Mouse (Mus musculus) brown adipose tissue, adult 24 weeks (tissue): ENCODE measurements around the gene Ube3b. TPM values are rescaled to one million over a fixed set of nuclear protein-coding genes. Genes with fewer than 3 reads are reported as not detected.
A peak's percentile ranks its signal among the peaks of the same experiment; 100 is the strongest.

Experiments
- H3K27ac ChIP-seq: fragments of 200-500 bp; replicated peaks from 2 replicates; pipeline ENCODE4 v1.5.1; 2012; ENCODE audit warnings: low read depth, mild to moderate bottlenecking, low read length
- H3K4me1 ChIP-seq: fragments of 200-500 bp; 2 replicates; pipeline ENCODE4 v1.6.1; 2012; ENCODE audit warnings: low read length, mixed read lengths; ENCODE audit not compliant: control insufficient read depth, insufficient read depth, insufficient read length
- H3K4me3 ChIP-seq: fragments of 200-500 bp; 2 replicates; pipeline ENCODE4 v1.5.1; 2012; ENCODE audit warnings: low read depth, mild to moderate bottlenecking, low read length, moderate library complexity; ENCODE audit not compliant: insufficient read depth
- polyA plus RNA-seq: library from polyadenylated mRNA; stranded (reverse); fragments of >200 nt; gene quantifications from 2 replicates; pipeline ENCODE4 v1.2.4, GENCODE M21; 2012; ENCODE audit not compliant: missing spikeins, insufficient read depth, insufficient read length

Ube3b gene
- polyA plus RNA-seq, 1 experiment: 51.4 TPM

DNA sequence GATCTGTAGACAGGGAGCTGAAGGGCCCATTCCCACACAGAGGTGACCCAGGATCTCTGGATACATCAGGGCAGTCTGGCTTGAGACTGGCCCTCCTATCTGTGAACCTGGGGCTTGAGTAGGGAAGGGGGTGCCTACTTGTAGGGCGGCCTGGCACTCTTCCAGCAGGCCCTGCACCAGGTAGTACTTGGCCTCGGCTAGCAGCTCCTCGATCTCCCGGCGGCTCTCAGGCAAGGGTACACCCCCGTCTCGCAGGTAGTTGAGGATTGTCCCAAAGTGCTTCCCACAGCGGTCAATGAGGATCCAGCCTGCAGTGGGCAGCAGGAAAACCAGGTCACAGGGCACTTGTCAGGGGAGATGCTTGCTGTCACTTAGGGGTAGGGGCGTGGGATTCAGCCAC lies 10.5 kb upstream of the Ube3b start:
- Histone ChIP-seq H3K27ac (peak overlapping the region; percentile 87), H3K4me1 (peaks cover 50% of the 10 kb centered on the region), H3K4me3 (peak overlapping the region; percentile 6; the same call in 1 of the 2 replicates)

DNA sequence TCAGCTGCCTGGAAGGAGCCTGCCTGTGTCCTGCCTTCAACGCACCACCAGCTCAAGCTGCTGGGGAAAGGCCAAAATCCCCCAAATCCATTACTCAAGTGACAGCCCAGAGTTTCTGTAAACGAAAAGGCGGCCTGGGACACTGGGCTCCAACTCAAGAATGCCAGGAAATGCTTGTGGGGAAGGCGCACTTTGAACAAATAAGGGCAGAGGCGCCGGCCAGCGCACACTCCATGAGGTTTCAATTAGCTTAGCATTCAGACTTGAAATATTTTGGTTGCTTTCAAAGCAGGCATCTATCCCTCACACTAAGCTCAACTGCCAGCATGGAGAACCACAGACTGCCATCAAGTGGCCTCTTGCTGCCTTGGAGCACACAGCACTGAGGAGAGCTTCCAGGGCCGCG lies 10.0 kb upstream of the Ube3b start:
- peaks cover 51% of the 10 kb centered on the region for H3K4me1 ChIP-seq
- H3K4me3 ChIP-seq: peak overlapping the region; percentile 6; the same call in 1 of the 2 replicates
- peak overlapping the region; percentile 87 for H3K27ac ChIP-seq

- peak overlapping the region; percentile 2; the same call in 1 of the 2 replicates for H3K4me3 ChIP-seq
- peaks cover 54% of the 10 kb centered on the region for H3K4me1 ChIP-seq
- peak overlapping the region; percentile 84 for H3K27ac ChIP-seq
These were observed 9.1 kb upstream of the Ube3b start for GRCm38 (mm10) chr5:114371331-114371730.

GRCm38 (mm10) chr5:114371731-114372473 lies 8.5 kb upstream of the Ube3b start:
- Histone ChIP-seq H3K4me1 (peaks cover 54% of the 10 kb centered on the region), H3K27ac (peak overlapping the region; percentile 84)

DNA sequence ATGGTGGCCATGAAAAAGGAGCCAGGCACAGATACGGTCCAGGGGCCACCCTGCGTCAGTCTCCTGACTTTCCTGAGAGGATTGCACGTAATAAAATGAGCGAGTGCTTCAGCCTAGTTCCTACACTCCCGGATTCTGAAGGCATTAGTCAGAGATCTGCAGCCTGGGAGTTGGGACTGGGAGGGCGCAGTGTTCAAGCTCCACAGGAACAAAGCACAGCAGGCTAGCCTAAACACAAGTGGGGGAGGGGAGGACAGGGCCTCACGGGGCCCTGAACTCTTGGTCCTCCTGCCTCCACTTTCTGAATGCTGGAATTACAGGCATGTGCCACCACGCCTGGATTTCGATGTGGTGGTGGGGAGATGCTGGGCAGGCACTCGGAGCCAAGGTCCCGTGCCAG lies 7.8 kb upstream of the Ube3b start:
- Histone ChIP-seq H3K27ac (peak overlapping the region; percentile 93), H3K4me3 (0 out of 2 replicates have a peak overlapping the region, but pooled peaks have one; percentile 4), H3K4me1 (peaks cover 56% of the 10 kb centered on the region)

More at GRCm38 (mm10) chr5:114371731-114372473, 8.5 kb upstream of the Ube3b start:
- peak overlapping the region; percentile 4; the same call in 1 of the 2 replicates for H3K4me3 ChIP-seq

GRCm38 (mm10) chr5:114373174-114373573 lies 7.2 kb upstream of the Ube3b start:
- Histone ChIP-seq H3K27ac (peak overlapping the region; percentile 93), H3K4me1 (peaks cover 56% of the 10 kb centered on the region), H3K4me3 (0 out of 2 replicates have a peak overlapping the region, but pooled peaks have one; percentile 10)

GRCm38 (mm10) chr5:114373581-114373980 lies 6.8 kb upstream of the Ube3b start:
- H3K4me3 ChIP-seq: 0 out of 2 replicates have a peak overlapping the region, but pooled peaks have one; percentile 5
- H3K27ac ChIP-seq: peak overlapping the region; percentile 93
- peaks cover 56% of the 10 kb centered on the region for H3K4me1 ChIP-seq

- Histone ChIP-seq H3K4me3 (peak overlapping the region; percentile 47), H3K4me1 (peaks cover 55% of the 10 kb centered on the region), H3K27ac (peak overlapping the region; percentile 93)
These were observed 5.8 kb upstream of the Ube3b start for GRCm38 (mm10) chr5:114374409-114375213.

- peak overlapping the region; percentile 97 for H3K27ac ChIP-seq
- H3K4me3 ChIP-seq: peak overlapping the region; percentile 92
- H3K4me1 ChIP-seq: peaks cover 27% of the 10 kb centered on the region
These were observed 2.1 kb upstream of the Ube3b start for GRCm38 (mm10) chr5:114378177-114378920.

GRCm38 (mm10) chr5:114378936-114379335 lies 1.5 kb upstream of the Ube3b start:
- peaks cover 21% of the 10 kb centered on the region for H3K4me1 ChIP-seq
- H3K27ac ChIP-seq: peak overlapping the region; percentile 97
- peak overlapping the region; percentile 92 for H3K4me3 ChIP-seq

- Histone ChIP-seq H3K27ac (peak overlapping the region; percentile 97), H3K4me1 (peaks cover 16% of the 10 kb centered on the region)
These were observed 644 bp upstream of the Ube3b start for GRCm38 (mm10) chr5:114379763-114380162.

DNA sequence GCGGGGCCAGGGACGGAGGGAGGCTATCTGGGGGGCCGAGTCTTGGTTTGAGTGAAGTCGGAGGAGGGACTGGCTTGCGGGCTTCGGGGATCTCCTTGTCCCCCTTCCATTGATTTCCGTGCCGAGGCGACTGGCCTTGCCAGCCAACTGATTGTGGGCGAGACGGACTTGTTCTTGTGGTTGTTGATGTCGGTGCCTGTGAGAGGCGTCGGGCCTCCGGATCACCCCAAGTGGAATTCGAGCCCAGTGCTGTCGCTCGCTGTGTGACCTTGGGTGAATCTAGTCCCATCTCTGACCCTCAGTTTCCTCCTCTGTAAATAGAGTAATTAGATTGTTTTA lies 575 bp downstream of the Ube3b start:
- H3K4me3 ChIP-seq: peak overlapping the region; percentile 84
- peak overlapping the region; percentile 99 for H3K27ac ChIP-seq
- peaks cover 6% of the 10 kb centered on the region for H3K4me1 ChIP-seq

More at GRCm38 (mm10) chr5:114379763-114380162, 644 bp upstream of the Ube3b start:
- peak overlapping the region; percentile 92 for H3K4me3 ChIP-seq

GRCm38 (mm10) chr5:114383184-114383904 lies 2.9 kb downstream of the Ube3b start:
- Histone ChIP-seq H3K27ac (no peak overlapping the region), H3K4me1 (peaks cover 4% of the 10 kb centered on the region; the same call in 1 of the 2 replicates)

DNA sequence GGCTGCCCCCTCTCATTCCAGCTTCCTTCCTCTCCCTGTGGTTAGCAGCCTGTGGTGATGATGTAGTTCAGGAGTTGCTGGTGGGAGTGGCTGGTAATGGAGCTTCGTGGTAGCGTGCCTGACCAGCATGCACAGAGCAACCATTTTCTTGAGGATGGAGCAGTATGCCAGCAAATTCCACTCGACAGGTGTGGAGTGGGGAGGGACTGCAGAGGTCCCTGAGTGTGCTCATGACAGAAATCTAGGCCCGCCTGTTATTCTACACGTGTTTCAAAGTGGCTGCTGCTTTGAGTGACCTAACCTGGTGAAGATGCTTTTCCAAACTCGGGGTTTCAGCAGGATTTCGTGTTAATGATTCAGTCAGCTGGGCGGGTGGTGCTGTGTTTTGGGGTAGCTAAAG lies 4.0 kb downstream of the Ube3b start:
- Histone ChIP-seq H3K27ac (no peak overlapping the region), H3K4me3 (no peak overlapping the region), H3K4me1 (peaks cover 4% of the 10 kb centered on the region; the same call in 1 of the 2 replicates)

More at GRCm38 (mm10) chr5:114383184-114383904, 2.9 kb downstream of the Ube3b start:
- H3K4me3 ChIP-seq: no peak overlapping the region
